Mouse (Mus musculus) cerebellum, adult 2 months (tissue): ENCODE measurements at regions not wholly inside any gene's neighbourhood (a gene's known extent, or its start where the extent isn't known, plus 50 kb on each side); places are given as distances from the start of the nearest gene placed in this dataset.

Source experiments
- CTCF ChIP-seq: fragments of 200-500 bp; IDR thresholded peaks from 2 replicates; pipeline ENCODE4 v1.5.1; 2011; ENCODE audit warnings: low read depth, mild to moderate bottlenecking, control low read depth, low read length, moderate library complexity, borderline replicate concordance; ENCODE audit not compliant: insufficient read depth
- POLR2A ChIP-seq: fragments of 200-500 bp; IDR thresholded peaks from 2 replicates; pipeline ENCODE4 v1.6.1; 2011; ENCODE audit warnings: low read length, control low read depth, borderline replicate concordance; ENCODE audit not compliant: insufficient read depth

- TF ChIP-seq CTCF = no peak
- no peak for TF ChIP-seq POLR2A
Observed at GRCm38 (mm10) chr5:46083293-46083692, 225.9 kb upstream of the Lcorl start.
